Mouse (Mus musculus) embryonic facial prominence, embryonic 14.5 days (tissue): ENCODE measurements around the gene Podn. TPM values are rescaled to one million over a fixed set of nuclear protein-coding genes. Genes with fewer than 3 reads are reported as not detected.

ENCODE experiments used
- ATAC-seq: fragments of 200-750 bp; cut with Nextera tagmentation; 2 replicates; pipeline ENCODE4 v1.8.0; 2017; ENCODE audit warnings: low read depth, moderate number of reproducible peaks, moderate TSS enrichment
- DNase-seq: peaks from one replicate; pipeline ENCODE4 v3.0.0-alpha.2; 2015; ENCODE audit warnings: low spot score
- H3K27ac ChIP-seq: fragments of 300-500 bp; sonication (generic); replicated peaks from 2 replicates; pipeline ENCODE4 v1.5.1; 2014; ENCODE audit warnings: low read depth, mild to moderate bottlenecking, low read length, moderate library complexity
- H3K27me3 ChIP-seq: fragments of 300-500 bp; sonication (generic); replicated peaks from 2 replicates; pipeline ENCODE4 v1.6.1; 2014; ENCODE audit warnings: low read length; ENCODE audit not compliant: control insufficient read depth, insufficient read depth
- H3K36me3 ChIP-seq: fragments of 300-500 bp; sonication (generic); 2 replicates; pipeline ENCODE4 v1.6.1; 2014; ENCODE audit warnings: low read length, mixed read lengths; ENCODE audit not compliant: control insufficient read depth, insufficient read depth
- H3K4me1 ChIP-seq: fragments of 300-500 bp; sonication (generic); 2 replicates; pipeline ENCODE4 v1.6.1; 2014; ENCODE audit warnings: antibody characterized with exemption, low read length; ENCODE audit not compliant: control insufficient read depth, insufficient read depth
- H3K4me2 ChIP-seq: fragments of 300-500 bp; sonication (generic); 2 replicates; pipeline ENCODE4 v1.6.1; 2014; ENCODE audit warnings: low read depth, mild to moderate bottlenecking, low read length, moderate library complexity, mixed read lengths
- H3K4me3 ChIP-seq: fragments of 300-500 bp; sonication (generic); 2 replicates; pipeline ENCODE4 v1.5.1; 2014; ENCODE audit warnings: low read depth, mild to moderate bottlenecking, low read length
- H3K9ac ChIP-seq: fragments of 300-500 bp; sonication (generic); 2 replicates; pipeline ENCODE4 v1.6.1; 2014; ENCODE audit warnings: low read depth, mild to moderate bottlenecking, low read length, moderate library complexity, mixed read lengths
- H3K9me3 ChIP-seq: fragments of 300-500 bp; sonication (generic); 2 replicates; pipeline ENCODE4 v1.6.1; 2016; ENCODE audit warnings: low read length; ENCODE audit not compliant: control insufficient read depth
- WGBS: fragments of 180-500 bp; shearing (Covaris S2); extraction: QIAGEN DNeasy Blood & Tissue Kit; methylation state at CpG from one replicate; pipeline ENCODE4 v1.1.7; 2014; 5-methylcytosine and 5-hydroxymethylcytosine counted together
- polyA plus RNA-seq: library from polyadenylated mRNA; unstranded; fragments of >200 nt; fragmentation: Nextera tagmentation; extraction: Ambion mirVana; gene quantifications from 2 replicates; pipeline ENCODE4 v1.2.1, GENCODE M21; 2014

Gene Podn
- polyA plus RNA-seq, 1 experiment from 2014 or later, result 5.5 TPM

GRCm38 (mm10) chr4:107996418-107996986 lies 99.7 kb downstream of the Podn start:
- no peak overlapping the region for H3K4me3 ChIP-seq
- peaks cover 13% of the 10 kb centered on the region; the same call in 1 of the 2 replicates for H3K4me1 ChIP-seq
- H3K36me3 ChIP-seq, result no peaks in the 10 kb centered on the region
- 67% methylated on average over 9 of the region's 9 CpGs for WGBS
- peak; percentile 37; the same call in 1 of the 2 replicates for ATAC-seq
- no peak overlapping the region for H3K4me2 ChIP-seq
- H3K27me3 ChIP-seq, result no peaks in the 10 kb centered on the region; the same call in 1 of the 2 replicates
- peak; percentile 65 for DNase-seq
- 0 out of 2 replicates have a peak, but pooled peaks cover 3% of the 10 kb centered on the region for H3K9me3 ChIP-seq
- no peak overlapping the region for H3K9ac ChIP-seq
- H3K27ac ChIP-seq, result peak overlapping the region; percentile 69

DNA sequence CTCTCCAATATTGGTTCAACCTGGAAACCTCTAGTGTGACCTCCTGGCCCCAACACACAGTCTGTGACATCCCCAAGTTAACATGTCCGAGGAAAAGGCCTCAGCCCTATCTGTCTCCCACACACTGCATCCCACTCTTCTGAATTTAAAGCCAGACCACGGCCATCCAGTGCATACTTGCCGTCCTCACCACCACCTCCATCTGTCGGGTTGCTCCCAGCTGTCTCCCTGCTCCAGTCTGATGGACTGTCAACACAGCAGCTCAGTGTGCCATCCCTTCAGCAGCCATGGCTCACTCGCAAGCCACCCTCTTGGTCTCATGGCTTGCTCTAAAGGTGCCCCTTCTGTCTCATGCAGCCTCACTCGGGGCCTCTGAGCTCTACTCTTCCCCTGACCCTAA lies 100.5 kb downstream of the Podn start:
- DNase-seq (no peak), ATAC-seq (no peak)
- Histone ChIP-seq H3K9me3 (0 out of 2 replicates have a peak, but pooled peaks cover 3% of the 10 kb centered on the region), H3K9ac (no peak overlapping the region), H3K36me3 (no peaks in the 10 kb centered on the region), H3K27ac (peak overlapping the region; percentile 69), H3K4me1 (peaks cover 13% of the 10 kb centered on the region; the same call in 1 of the 2 replicates), H3K4me2 (no peak overlapping the region), H3K27me3 (no peaks in the 10 kb centered on the region; the same call in 1 of the 2 replicates), H3K4me3 (no peak overlapping the region)
- 83% methylated on average over 6 of the region's 6 CpGs for WGBS

- Histone ChIP-seq H3K27ac (no peak overlapping the region), H3K36me3 (no peaks in the 10 kb centered on the region), H3K9me3 (0 out of 2 replicates have a peak, but pooled peaks cover 3% of the 10 kb centered on the region), H3K27me3 (no peaks in the 10 kb centered on the region; the same call in 1 of the 2 replicates), H3K4me1 (peaks cover 13% of the 10 kb centered on the region; the same call in 1 of the 2 replicates), H3K4me3 (no peak overlapping the region), H3K9ac (no peak overlapping the region), H3K4me2 (no peak overlapping the region)
- ATAC-seq, result no peak
- 89% methylated on average over 6 of the region's 6 CpGs for WGBS
- DNase-seq, result no peak
Observed at GRCm38 (mm10) chr4:107995011-107995410, 101.2 kb downstream of the Podn start.

- ATAC-seq (peak; percentile 22; the same call in 1 of the 2 replicates), DNase-seq (no peak)
- Histone ChIP-seq H3K4me2 (no peak overlapping the region), H3K9me3 (0 out of 2 replicates have a peak, but pooled peaks cover 3% of the 10 kb centered on the region), H3K27me3 (no peaks in the 10 kb centered on the region; the same call in 1 of the 2 replicates), H3K27ac (no peak overlapping the region), H3K36me3 (no peaks in the 10 kb centered on the region), H3K4me3 (no peak overlapping the region), H3K4me1 (0 out of 2 replicates have a peak, but pooled peaks cover 9% of the 10 kb centered on the region), H3K9ac (no peak overlapping the region)
- 16% methylated on average over 6 of the region's 6 CpGs for WGBS
Observed at GRCm38 (mm10) chr4:107991879-107992278, 104.4 kb downstream of the Podn start.

- 66% methylated on average over 5 of the region's 5 CpGs for WGBS
- 0 out of 2 replicates have a peak, but pooled peaks cover 3% of the 10 kb centered on the region for H3K9me3 ChIP-seq
- no peak overlapping the region for H3K4me3 ChIP-seq
- DNase-seq, result no peak
- H3K9ac ChIP-seq, result no peak overlapping the region
- no peak overlapping the region for H3K4me2 ChIP-seq
- 0 out of 2 replicates have a peak, but pooled peaks cover 4% of the 10 kb centered on the region for H3K4me1 ChIP-seq
- H3K27me3 ChIP-seq, result no peaks in the 10 kb centered on the region; the same call in 1 of the 2 replicates
- no peaks in the 10 kb centered on the region for H3K36me3 ChIP-seq
- no peak overlapping the region for H3K27ac ChIP-seq
- no peak for ATAC-seq
Observed at GRCm38 (mm10) chr4:107990818-107991217, 105.4 kb downstream of the Podn start.

DNA sequence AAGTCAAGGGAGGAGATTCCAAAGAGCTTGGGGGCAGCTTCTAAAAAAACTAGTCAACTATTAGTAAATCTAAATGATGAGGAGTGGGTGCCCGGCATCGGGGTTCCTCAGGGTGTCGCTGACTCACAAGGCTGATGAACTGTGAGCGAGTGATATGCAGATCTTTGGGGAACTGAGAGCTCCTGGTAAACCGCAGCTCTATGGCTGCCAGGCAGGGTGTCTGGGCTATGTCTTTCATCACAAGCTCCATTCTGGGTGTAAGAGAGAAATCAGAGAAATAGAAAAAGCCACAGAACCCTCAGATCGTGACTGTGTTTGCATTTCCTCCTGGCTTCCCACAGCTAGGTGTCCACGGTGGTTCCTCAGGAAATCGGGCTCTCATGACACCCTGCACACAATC lies 107.3 kb downstream of the Podn start:
- H3K4me1 ChIP-seq, result peaks cover 14% of the 10 kb centered on the region
- no peaks in the 10 kb centered on the region; the same call in 1 of the 2 replicates for H3K27me3 ChIP-seq
- no peak overlapping the region for H3K27ac ChIP-seq
- DNase-seq, result no peak
- ATAC-seq, result no peak
- no peak overlapping the region for H3K9ac ChIP-seq
- WGBS, result 56% methylated on average over 8 of the region's 8 CpGs
- no peak overlapping the region for H3K4me3 ChIP-seq
- H3K36me3 ChIP-seq, result no peaks in the 10 kb centered on the region
- no peaks in the 10 kb centered on the region for H3K9me3 ChIP-seq
- H3K4me2 ChIP-seq, result no peak overlapping the region

DNA sequence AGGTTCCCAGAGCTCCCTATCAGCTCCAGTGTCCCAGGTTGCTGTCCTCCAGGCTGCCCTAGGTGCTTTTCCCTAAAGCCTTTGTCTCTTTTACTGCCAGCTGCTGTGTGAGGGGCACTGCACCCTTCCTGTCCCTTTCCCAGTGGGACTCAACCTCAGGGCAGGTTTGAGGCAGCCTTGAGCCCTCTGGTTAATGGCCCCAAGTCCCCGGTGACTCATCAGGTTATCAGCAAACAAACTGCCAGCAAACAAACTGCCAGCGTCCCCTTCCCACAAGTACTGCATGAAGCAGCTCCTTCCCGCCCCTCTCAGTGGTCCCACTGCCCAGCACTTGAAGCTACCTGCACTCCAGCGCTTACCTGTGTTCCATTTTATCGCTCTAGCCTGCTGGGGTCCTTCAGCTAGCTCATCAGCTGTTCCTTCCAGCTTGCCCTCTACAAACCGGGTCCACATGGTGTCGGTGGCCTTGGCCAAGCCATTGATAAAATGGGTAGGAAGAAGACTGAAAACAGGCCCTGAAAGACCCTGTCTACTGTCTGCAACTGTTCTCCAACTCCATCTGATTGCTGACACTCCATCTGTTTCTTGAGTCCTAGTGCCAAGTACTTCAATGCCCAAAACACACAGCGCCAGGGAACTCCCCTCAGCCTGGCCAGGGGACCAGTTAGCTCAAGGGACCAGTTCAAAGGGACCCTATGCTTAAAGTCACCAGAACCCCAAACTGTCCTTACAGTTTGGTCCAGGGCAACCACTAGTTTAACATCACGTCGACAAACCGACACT lies 109.7 kb downstream of the Podn start:
- Histone ChIP-seq H3K9ac (no peak overlapping the region), H3K4me2 (no peak overlapping the region), H3K27me3 (no peaks in the 10 kb centered on the region), H3K4me3 (no peak overlapping the region), H3K4me1 (peaks cover 16% of the 10 kb centered on the region), H3K36me3 (no peaks in the 10 kb centered on the region), H3K27ac (peak overlapping the region; percentile 89; the same call in 1 of the 2 replicates), H3K9me3 (no peaks in the 10 kb centered on the region)
- ATAC-seq (no peak), DNase-seq (no peak)
- 96% methylated on average over 11 of the region's 11 CpGs for WGBS

GRCm38 (mm10) chr4:107985812-107986211 lies 110.4 kb downstream of the Podn start:
- peak overlapping the region; percentile 89; the same call in 1 of the 2 replicates for H3K27ac ChIP-seq
- no peak for ATAC-seq

More at GRCm38 (mm10) chr4:107985812-107986211, 110.4 kb downstream of the Podn start:
- no peak for DNase-seq
- 66% methylated on average over 5 of the region's 5 CpGs for WGBS
- no peaks in the 10 kb centered on the region for H3K9me3 ChIP-seq
- H3K4me3 ChIP-seq, result no peak overlapping the region
- no peak overlapping the region for H3K9ac ChIP-seq
- no peak overlapping the region for H3K4me2 ChIP-seq
- H3K36me3 ChIP-seq, result no peaks in the 10 kb centered on the region
- H3K27me3 ChIP-seq, result no peaks in the 10 kb centered on the region
- H3K4me1 ChIP-seq, result peaks cover 16% of the 10 kb centered on the region
